Mouse (Mus musculus) limb, embryonic 12.5 days (tissue): ENCODE measurements around the gene Nkain1. TPM values are rescaled to one million over a fixed set of nuclear protein-coding genes. Genes with fewer than 3 reads are reported as not detected.

Experiments
- ATAC-seq: fragments of 200-750 bp; cut with Nextera tagmentation; 2 replicates; pipeline ENCODE4 v1.8.0; 2017; ENCODE audit warnings: low read depth, moderate TSS enrichment; ENCODE audit not compliant: insufficient number of reproducible peaks, insufficient read depth, low FRiP score, low TSS enrichment
- H3K27ac ChIP-seq: fragments of 300-500 bp; sonication (generic); 2 replicates; pipeline ENCODE4 v1.5.1; 2016; ENCODE audit warnings: mild to moderate bottlenecking, moderate library complexity
- H3K27me3 ChIP-seq: fragments of 300-500 bp; sonication (generic); 2 replicates; pipeline ENCODE4 v1.6.1; 2016; ENCODE audit warnings: mild to moderate bottlenecking, moderate library complexity
- H3K36me3 ChIP-seq: fragments of 300-500 bp; sonication (generic); 2 replicates; pipeline ENCODE4 v1.6.1; 2016; ENCODE audit warnings: mild to moderate bottlenecking, moderate library complexity
- H3K4me1 ChIP-seq: fragments of 300-500 bp; sonication (generic); replicated peaks from 2 replicates; pipeline ENCODE4 v1.6.1; 2016
- H3K4me2 ChIP-seq: fragments of 300-500 bp; sonication (generic); 2 replicates; pipeline ENCODE4 v1.6.1; 2016; ENCODE audit warnings: mild to moderate bottlenecking, moderate library complexity
- H3K4me3 ChIP-seq: fragments of 300-500 bp; sonication (generic); replicated peaks from 2 replicates; pipeline ENCODE4 v1.5.1; 2016; ENCODE audit warnings: mild to moderate bottlenecking
- H3K9ac ChIP-seq: fragments of 300-500 bp; sonication (generic); replicated peaks from 2 replicates; pipeline ENCODE4 v1.6.1; 2016; ENCODE audit warnings: mild to moderate bottlenecking, moderate library complexity
- H3K9me3 ChIP-seq: fragments of 300-500 bp; sonication (generic); 2 replicates; pipeline ENCODE4 v1.6.1; 2016; ENCODE audit warnings: mild to moderate bottlenecking, moderate library complexity
- WGBS: fragments of 180-500 bp; shearing (Covaris S2); methylation state at CpG from one replicate; pipeline ENCODE4 v1.1.7; 2016; 5-methylcytosine and 5-hydroxymethylcytosine counted together
- polyA plus RNA-seq: library from polyadenylated mRNA; unstranded; fragments of >200 nt; fragmentation: Nextera tagmentation; extraction: Ambion mirVana; gene quantifications from 2 replicates; pipeline ENCODE4 v1.2.1, GENCODE M21; 2016

Gene Nkain1
- polyA plus RNA-seq, 1 experiment from 2014 or later, result 4.0 TPM

DNA sequence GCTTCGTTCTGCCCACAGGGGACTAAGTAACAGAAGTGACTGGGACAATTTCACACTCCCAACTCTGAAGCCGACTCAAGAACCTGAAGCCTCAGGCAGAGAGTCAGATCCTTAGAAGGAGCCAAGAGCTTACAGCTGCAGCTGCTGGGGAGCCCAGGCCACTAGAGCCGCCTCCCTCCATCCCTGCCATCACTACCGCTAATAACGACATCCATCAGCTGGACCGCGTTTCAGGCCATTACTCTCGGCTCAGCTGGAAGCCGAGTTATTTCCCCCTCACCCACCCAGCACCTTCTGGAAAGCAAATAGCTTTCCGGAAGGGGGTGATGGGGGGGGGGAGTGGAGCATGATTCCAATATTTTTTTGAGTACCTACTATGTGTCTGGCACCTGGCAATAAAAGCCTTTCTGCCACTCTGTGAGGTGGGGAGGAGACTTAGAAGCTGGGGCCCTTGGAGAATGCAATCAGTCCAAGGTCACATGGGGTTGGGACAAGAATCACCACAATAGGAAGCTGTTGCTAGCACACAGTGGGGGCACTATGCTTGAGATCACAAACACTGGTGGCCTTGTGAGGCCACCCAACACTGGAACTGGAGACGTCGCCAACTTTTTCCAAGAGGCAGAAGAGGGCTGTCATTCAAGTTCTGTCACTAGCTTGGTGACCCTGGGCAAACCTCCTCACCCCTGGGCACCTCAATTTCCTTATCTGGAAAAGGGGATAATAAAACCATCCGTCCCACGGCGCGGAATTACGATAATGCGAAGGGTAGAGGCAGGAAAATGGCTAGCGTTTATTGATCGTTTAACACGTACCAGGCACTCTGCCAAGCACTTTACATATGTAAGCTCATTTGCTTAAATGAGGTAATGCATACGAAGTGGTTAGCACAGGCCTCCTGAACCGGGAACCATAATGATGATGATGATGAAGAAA is 5.7 kb downstream of the Nkain1 start:
- H3K4me2 ChIP-seq, result no peak overlapping the region
- no peak overlapping the region for H3K9ac ChIP-seq
- H3K4me1 ChIP-seq, result peaks cover 50% of the 10 kb centered on the region
- H3K36me3 ChIP-seq, result no peaks in the 10 kb centered on the region
- no peaks in the 10 kb centered on the region for H3K9me3 ChIP-seq
- H3K27ac ChIP-seq, result no peak overlapping the region
- no peak for ATAC-seq
- H3K27me3 ChIP-seq, result no peaks in the 10 kb centered on the region
- 48% methylated on average over 23 of the region's 23 CpGs for WGBS
- H3K4me3 ChIP-seq, result no peak overlapping the region

DNA sequence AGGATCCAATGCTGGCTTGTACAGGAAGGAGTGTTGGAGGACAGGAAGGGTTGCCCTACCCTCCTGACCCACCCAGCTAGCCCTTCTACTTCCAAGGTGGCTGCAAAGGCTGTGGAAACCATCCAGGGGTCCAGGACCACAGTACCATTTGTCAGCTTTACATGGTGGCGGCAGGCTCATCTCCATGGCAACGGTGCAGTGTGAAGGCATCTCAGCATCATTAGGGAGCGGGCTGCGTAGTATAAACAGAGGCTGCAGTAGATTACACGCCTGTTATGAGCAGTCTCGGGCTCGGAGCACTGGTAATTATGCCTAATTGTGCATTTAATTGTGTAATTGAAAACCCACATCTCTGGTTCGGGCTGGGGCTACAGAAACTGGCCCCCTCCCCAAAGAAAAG is 10.2 kb downstream of the Nkain1 start:
- ATAC-seq, result no peak
- Histone ChIP-seq H3K4me3 (no peak overlapping the region), H3K9ac (no peak overlapping the region), H3K4me1 (peaks cover 38% of the 10 kb centered on the region), H3K4me2 (no peak overlapping the region), H3K36me3 (peaks cover 7% of the 10 kb centered on the region; the same call in 1 of the 2 replicates), H3K27ac (no peak overlapping the region), H3K27me3 (no peaks in the 10 kb centered on the region), H3K9me3 (no peaks in the 10 kb centered on the region)
- WGBS, result 26% methylated on average over 8 of the region's 8 CpGs

DNA sequence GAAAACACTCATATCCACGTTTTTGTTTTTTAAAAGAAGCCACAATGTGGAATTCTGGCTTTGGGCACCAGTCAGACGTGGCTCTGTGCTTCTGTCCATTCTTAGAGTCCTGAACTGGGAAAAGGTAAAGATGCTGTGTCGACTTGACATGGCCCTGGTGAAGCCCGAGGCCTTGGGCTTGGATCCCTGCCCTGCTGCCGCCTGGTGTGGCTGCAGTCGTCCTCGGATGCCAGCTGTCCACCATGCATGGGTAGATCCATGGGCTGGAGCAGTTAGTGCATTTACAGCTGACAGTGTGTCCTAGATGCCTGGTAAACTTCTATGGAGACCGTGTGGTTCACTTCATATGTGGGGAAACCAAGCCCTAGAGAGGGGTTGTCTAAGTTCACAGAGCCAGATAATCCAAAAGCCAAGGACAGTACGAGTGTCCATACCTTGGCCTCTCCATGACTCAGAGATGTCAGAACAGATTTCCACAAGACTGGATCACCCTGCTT is 10.7 kb downstream of the Nkain1 start:
- ATAC-seq, result no peak
- WGBS, result 91% methylated on average over 9 of the region's 9 CpGs
- H3K4me3 ChIP-seq, result no peak overlapping the region
- H3K27ac ChIP-seq, result no peak overlapping the region
- no peaks in the 10 kb centered on the region for H3K27me3 ChIP-seq
- H3K4me1 ChIP-seq, result peaks cover 33% of the 10 kb centered on the region
- no peak overlapping the region for H3K9ac ChIP-seq
- no peak overlapping the region for H3K4me2 ChIP-seq
- peaks cover 7% of the 10 kb centered on the region; the same call in 1 of the 2 replicates for H3K36me3 ChIP-seq
- H3K9me3 ChIP-seq, result no peaks in the 10 kb centered on the region

DNA sequence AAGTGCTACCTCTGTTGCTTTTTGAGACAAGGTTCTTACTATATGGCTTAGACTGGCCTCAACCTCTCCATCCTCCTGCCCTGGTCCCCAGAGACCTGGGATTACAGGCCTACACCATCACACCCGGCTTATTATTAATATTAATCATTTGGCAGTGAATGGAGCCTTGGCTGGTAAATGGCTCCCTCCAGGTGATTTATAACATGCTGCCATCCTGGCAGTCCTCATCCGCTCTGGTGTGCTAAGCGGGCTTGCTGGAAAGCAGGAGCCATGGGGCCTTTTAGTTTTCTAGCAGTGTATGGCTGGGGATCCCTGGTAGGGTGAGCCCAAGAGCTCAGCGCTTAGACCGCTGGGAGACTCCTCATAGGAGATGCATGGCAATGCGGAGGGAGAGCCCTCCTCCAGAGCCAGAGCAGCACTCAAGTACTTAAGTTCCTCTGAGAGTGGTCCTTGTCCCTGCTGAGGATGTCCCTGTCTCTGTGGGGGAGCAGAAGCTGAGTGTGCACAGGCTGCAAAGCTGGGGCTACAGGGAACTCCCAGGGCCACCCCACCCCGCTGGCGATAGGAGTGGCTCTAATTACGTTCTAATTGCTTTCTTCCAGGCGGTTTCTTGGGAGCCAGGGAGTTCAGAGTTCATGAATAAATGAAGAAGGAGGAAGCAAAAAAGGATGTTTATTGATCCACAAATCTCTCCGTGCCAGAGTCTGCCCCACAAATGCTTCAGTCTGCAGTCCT is 13.2 kb downstream of the Nkain1 start:
- ATAC-seq, result no peak
- Histone ChIP-seq H3K4me1 (peaks cover 37% of the 10 kb centered on the region), H3K9me3 (no peaks in the 10 kb centered on the region), H3K27ac (peak overlapping the region; percentile 41; the same call in 1 of the 2 replicates), H3K9ac (0 out of 2 replicates have a peak overlapping the region, but pooled peaks have one; percentile 31), H3K4me3 (no peak overlapping the region), H3K36me3 (peaks cover 12% of the 10 kb centered on the region), H3K27me3 (no peaks in the 10 kb centered on the region), H3K4me2 (no peak overlapping the region)
- 39% methylated on average over 11 of the region's 11 CpGs for WGBS

DNA sequence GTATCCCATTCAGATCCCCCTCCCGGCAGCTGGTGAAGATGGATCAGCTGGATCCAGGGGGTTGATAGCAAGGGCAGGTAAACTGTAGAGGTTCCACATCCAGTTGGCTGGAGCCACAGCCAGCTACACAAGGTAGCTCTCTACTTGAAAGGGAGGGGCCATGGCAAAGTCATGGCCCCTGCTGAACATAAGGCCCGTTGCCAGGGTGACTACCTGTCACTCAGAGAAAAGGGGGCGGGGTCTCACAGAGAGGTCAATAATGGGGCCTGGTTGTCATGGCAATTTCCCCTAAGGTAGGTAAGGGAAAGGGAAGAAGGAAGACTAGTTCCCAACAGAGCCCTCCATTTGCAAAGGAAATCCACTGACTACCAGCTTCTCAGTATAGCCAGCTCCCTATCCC is 14.8 kb downstream of the Nkain1 start:
- no peak for ATAC-seq
- Histone ChIP-seq H3K27me3 (no peaks in the 10 kb centered on the region), H3K9ac (no peak overlapping the region), H3K4me3 (no peak overlapping the region), H3K4me2 (no peak overlapping the region), H3K36me3 (peaks cover 12% of the 10 kb centered on the region), H3K27ac (no peak overlapping the region), H3K9me3 (no peaks in the 10 kb centered on the region), H3K4me1 (peaks cover 37% of the 10 kb centered on the region)
- WGBS, result 92% methylated on average over 3 of the region's 3 CpGs

DNA sequence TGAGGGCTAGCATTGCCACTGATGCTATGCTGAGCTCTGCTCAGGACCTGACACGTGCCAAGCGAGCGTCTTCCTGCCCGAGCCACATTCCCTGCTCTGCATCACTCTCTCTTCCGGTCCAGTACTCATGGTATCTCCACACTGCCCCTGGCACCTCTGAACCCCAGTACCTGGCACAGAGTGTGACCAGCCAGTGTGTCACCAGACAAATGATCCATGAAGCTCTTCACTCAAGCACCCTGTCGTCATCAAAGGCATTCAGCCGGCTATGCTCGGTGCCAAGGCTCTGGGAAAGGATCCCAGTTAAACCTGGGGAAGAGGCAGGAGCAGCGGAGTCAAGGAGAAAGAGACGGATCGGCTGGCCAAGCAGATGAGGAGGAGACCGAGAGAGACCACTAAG is 16.1 kb downstream of the Nkain1 start:
- no peak overlapping the region for H3K27ac ChIP-seq
- no peaks in the 10 kb centered on the region for H3K27me3 ChIP-seq
- H3K4me3 ChIP-seq, result no peak overlapping the region
- peaks cover 12% of the 10 kb centered on the region for H3K36me3 ChIP-seq
- H3K9ac ChIP-seq, result no peak overlapping the region
- WGBS, result 86% methylated on average over 12 of the region's 12 CpGs
- ATAC-seq, result no peak
- H3K9me3 ChIP-seq, result no peaks in the 10 kb centered on the region
- H3K4me1 ChIP-seq, result peaks cover 31% of the 10 kb centered on the region
- H3K4me2 ChIP-seq, result no peak overlapping the region

DNA sequence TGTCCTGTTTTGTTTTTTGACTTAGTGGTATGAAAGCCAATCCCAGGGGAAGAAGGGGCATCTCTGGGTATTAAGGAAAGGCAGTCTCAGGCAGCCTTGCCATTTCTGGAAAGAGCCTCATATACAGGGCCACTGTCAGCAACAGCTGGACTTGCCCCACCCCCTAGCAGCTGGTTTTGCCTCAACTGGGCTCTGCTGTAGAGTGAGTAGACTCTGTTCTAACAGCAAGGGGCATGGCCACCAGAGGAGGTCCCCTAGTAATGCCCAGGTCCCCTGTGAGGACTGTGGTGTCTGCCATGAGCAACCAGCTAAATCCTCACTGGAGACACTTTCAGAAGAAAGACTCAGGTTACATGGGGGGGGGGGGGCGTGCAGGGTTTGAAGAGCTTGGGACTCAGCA is 17.0 kb downstream of the Nkain1 start:
- no peak for ATAC-seq
- Histone ChIP-seq H3K27me3 (no peaks in the 10 kb centered on the region), H3K4me2 (no peak overlapping the region), H3K4me3 (no peak overlapping the region), H3K36me3 (peaks cover 12% of the 10 kb centered on the region), H3K4me1 (peaks cover 40% of the 10 kb centered on the region), H3K9me3 (no peaks in the 10 kb centered on the region), H3K9ac (no peak overlapping the region), H3K27ac (no peak overlapping the region)
- 73% methylated on average over 1 of the region's 1 CpGs for WGBS

DNA sequence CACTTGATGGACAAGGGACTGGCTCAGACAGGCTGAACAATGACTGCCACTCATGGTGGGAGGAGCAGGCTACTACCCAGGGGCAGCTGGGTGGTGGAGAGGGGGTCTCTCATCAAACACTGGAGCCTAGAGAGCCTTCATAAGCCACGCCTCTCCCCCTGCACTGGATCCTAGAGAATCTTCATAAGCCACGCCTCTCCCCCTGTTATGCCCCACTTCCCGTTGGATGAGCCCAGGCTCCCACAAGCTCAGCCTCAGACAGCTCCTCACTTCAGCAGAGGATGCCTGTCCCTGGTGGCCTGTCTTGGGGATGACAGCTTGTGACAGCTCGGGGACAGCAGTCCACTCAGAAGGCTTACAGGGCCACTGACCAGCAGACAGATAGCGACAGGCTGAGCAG is 17.7 kb downstream of the Nkain1 start:
- H3K36me3 ChIP-seq, result peaks cover 12% of the 10 kb centered on the region
- no peak for ATAC-seq
- peaks cover 36% of the 10 kb centered on the region for H3K4me1 ChIP-seq
- WGBS, result 48% methylated on average over 5 of the region's 5 CpGs
- H3K27ac ChIP-seq, result no peak overlapping the region
- H3K4me2 ChIP-seq, result no peak overlapping the region
- H3K9ac ChIP-seq, result no peak overlapping the region
- H3K4me3 ChIP-seq, result no peak overlapping the region
- no peaks in the 10 kb centered on the region for H3K27me3 ChIP-seq
- H3K9me3 ChIP-seq, result no peaks in the 10 kb centered on the region

DNA sequence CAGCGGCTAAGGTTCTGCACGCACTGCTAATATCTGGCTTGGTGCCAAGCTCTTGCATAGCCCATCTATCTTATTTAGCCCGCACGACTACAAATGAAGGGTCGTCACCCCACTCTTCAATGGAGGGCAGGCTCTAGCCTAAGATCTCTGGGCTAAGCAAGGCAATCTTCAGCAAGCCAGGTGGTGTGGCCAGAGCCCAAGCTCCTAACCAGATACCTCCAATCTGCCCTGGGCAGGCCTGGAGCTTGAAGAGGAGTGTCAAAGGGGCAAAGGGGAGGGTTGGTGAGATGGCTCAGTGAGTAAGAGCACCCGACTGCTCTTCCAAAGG is 20.9 kb downstream of the Nkain1 start:
- ATAC-seq, result no peak
- Histone ChIP-seq H3K9me3 (no peaks in the 10 kb centered on the region), H3K27me3 (no peaks in the 10 kb centered on the region), H3K27ac (no peak overlapping the region), H3K4me3 (no peak overlapping the region), H3K4me2 (no peak overlapping the region), H3K4me1 (peaks cover 32% of the 10 kb centered on the region), H3K9ac (no peak overlapping the region), H3K36me3 (peaks cover 5% of the 10 kb centered on the region; the same call in 1 of the 2 replicates)
- 31% methylated on average over 6 of the region's 6 CpGs for WGBS

DNA sequence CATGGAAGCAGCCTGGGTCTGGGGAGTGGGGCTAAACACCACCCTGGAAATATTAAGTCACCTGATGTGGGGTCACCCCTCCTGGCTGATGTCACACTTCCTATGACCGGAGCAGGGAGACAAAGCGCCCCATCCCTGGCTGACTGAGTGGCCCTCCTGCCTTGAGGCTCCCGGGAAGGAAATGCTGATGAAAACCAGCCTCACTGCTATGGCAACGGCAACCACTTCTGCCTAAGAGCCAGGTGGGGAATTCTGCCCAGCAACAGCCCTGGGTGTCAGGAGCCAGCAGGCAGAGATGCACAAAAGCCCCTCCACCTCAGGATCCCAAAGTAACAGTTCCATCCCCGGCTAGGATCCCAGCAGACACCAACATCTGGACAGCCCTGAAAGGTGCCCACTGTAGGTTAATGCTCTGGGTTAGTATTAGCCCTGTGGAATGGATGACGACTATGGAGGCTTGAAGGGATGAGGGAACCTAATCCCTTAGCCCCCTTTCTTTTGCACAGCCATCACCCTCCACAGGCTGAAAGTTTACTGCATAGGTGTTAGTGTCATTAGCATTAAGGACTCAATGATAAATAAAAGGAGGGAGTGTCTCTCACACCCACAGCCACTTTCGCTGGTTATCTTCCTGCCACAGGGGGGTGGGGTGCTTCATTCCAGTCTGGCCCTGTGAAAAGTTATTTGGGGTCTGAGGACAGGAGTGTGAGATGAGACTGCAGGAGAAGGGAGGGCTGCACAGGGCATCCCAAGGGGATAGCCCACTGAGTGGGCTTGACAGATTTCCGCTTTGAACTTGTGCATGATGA is 21.5 kb downstream of the Nkain1 start:
- ATAC-seq, result 0 out of 2 replicates have a peak, but pooled peaks have one; percentile 42

More for the DNA sequence above, 21.5 kb downstream of the Nkain1 start:
- peak overlapping the region; percentile 10; the same call in 1 of the 2 replicates for H3K4me2 ChIP-seq
- WGBS, result 20% methylated on average over 8 of the region's 8 CpGs
- peaks cover 36% of the 10 kb centered on the region for H3K4me1 ChIP-seq
- H3K4me3 ChIP-seq, result no peak overlapping the region
- peak overlapping the region; percentile 7; the same call in 1 of the 2 replicates for H3K27ac ChIP-seq
- H3K36me3 ChIP-seq, result peaks cover under 1% of the 10 kb centered on the region; the same call in 1 of the 2 replicates
- no peaks in the 10 kb centered on the region for H3K9me3 ChIP-seq
- no peaks in the 10 kb centered on the region for H3K27me3 ChIP-seq
- 0 out of 2 replicates have a peak overlapping the region, but pooled peaks have one; percentile 27 for H3K9ac ChIP-seq
